Mouse (Mus musculus) v-Abl transformed pro-B cells (cell line): ENCODE data around the gene Syt7.

Source experiments
- in situ Hi-C, 2 experiments: fragments of 400-800 bp; cut with MboI; formaldehyde crosslinking; loops; one replicate each; pipeline ENCODE4 v1.15.1; 2025; ENCODE audit not compliant: unreplicated experiment in 2 of 2

The Syt7 gene

GRCm38 (mm10) chr19:10388615-10389313 is at the start of gene Syt7:
TSS of gene Syt7 (plus strand) at chr19:10389090.
- in situ Hi-C loops, result no loop called here

GRCm38 (mm10) chr19:10339271-10339670 is 49.6 kb upstream of the Syt7 start:
- in situ Hi-C loops, result no loop called here

- in situ Hi-C loops, result loop anchor here (5.0 kb wide), 2 partner anchors 92 to 147 kb away; no protein-coding TSS in a partner anchor
These were observed 48.2 kb upstream of the Syt7 start for GRCm38 (mm10) chr19:10340661-10341060.

- in situ Hi-C loops, result loop anchor here (5.0 kb wide), 2 partner anchors 91 to 146 kb away; no protein-coding TSS in a partner anchor
These were observed 47.7 kb upstream of the Syt7 start for GRCm38 (mm10) chr19:10341152-10341551.

- in situ Hi-C loops, result loop anchor here (5.0 kb wide), 2 partner anchors 90 to 145 kb away; no protein-coding TSS in a partner anchor
These were observed 47.0 kb upstream of the Syt7 start for GRCm38 (mm10) chr19:10341817-10342439.

- in situ Hi-C loops, result loop anchor here (5.0 kb wide), 2 partner anchors 88 to 143 kb away; no protein-coding TSS in a partner anchor
These were observed 45.0 kb upstream of the Syt7 start for GRCm38 (mm10) chr19:10343866-10344265.

- in situ Hi-C loops, result no loop called here
These were observed 43.2 kb upstream of the Syt7 start for GRCm38 (mm10) chr19:10345696-10346095.

- in situ Hi-C loops, result no loop called here
These were observed 41.1 kb upstream of the Syt7 start for GRCm38 (mm10) chr19:10347628-10348273.

GRCm38 (mm10) chr19:10352218-10352617 is 36.7 kb upstream of the Syt7 start:
- in situ Hi-C loops, result loop anchor here in 1 of 2 experiments (25.0 kb wide), 1 partner anchor 890 kb away; no protein-coding TSS in a partner anchor

GRCm38 (mm10) chr19:10354830-10355229 is 34.1 kb upstream of the Syt7 start:
- in situ Hi-C loops, result loop anchor here in 1 of 2 experiments (25.0 kb wide), 1 partner anchor 893 kb away; no protein-coding TSS in a partner anchor

- in situ Hi-C loops, result loop anchor here in 1 of 2 experiments (25.0 kb wide), 1 partner anchor 895 kb away; no protein-coding TSS in a partner anchor
These were observed 31.9 kb upstream of the Syt7 start for GRCm38 (mm10) chr19:10356845-10357503.

GRCm38 (mm10) chr19:10359105-10359946 is 29.6 kb upstream of the Syt7 start:
- in situ Hi-C loops, result loop anchor here in 1 of 2 experiments (25.0 kb wide), 1 partner anchor 897 kb away; no protein-coding TSS in a partner anchor

- in situ Hi-C loops, result loop anchor here in 1 of 2 experiments (25.0 kb wide), 1 partner anchor 900 kb away; no protein-coding TSS in a partner anchor
These were observed 26.3 kb upstream of the Syt7 start for GRCm38 (mm10) chr19:10362473-10363129.

- in situ Hi-C loops, result loop anchor here in 1 of 2 experiments (25.0 kb wide), 1 partner anchor 902 kb away; no protein-coding TSS in a partner anchor
These were observed 25.0 kb upstream of the Syt7 start for GRCm38 (mm10) chr19:10363869-10364268.

- in situ Hi-C loops, result loop anchor here in 1 of 2 experiments (25.0 kb wide), 1 partner anchor 904 kb away; no protein-coding TSS in a partner anchor
These were observed 22.6 kb upstream of the Syt7 start for GRCm38 (mm10) chr19:10366116-10366845.

GRCm38 (mm10) chr19:10367802-10368201 is 21.1 kb upstream of the Syt7 start:
- in situ Hi-C loops, result loop anchor here in 1 of 2 experiments (25.0 kb wide), 1 partner anchor 906 kb away; no protein-coding TSS in a partner anchor

GRCm38 (mm10) chr19:10369936-10370335 is 19.0 kb upstream of the Syt7 start:
- in situ Hi-C loops, result loop anchor here in 1 of 2 experiments (25.0 kb wide), 1 partner anchor 908 kb away; no protein-coding TSS in a partner anchor

- in situ Hi-C loops, result loop anchor here in 1 of 2 experiments (25.0 kb wide), 1 partner anchor 911 kb away; no protein-coding TSS in a partner anchor
These were observed 15.7 kb upstream of the Syt7 start for GRCm38 (mm10) chr19:10373191-10373590.
